Mouse (Mus musculus) urinary bladder, postnatal 4 days (tissue): ENCODE results near the gene Rcor2.

Experiments
- DNase-seq, 2 experiments: peaks; one replicate each; pipeline ENCODE4 v3.0.0; 2021 to 2022; ENCODE audit warnings: low spot score in 2 of 2

Gene Rcor2

GRCm38 (mm10) chr19:7264766-7265331, 2.3 kb upstream of the Rcor2 start:
- peak in 1 of 2 experiments; percentile 58 for DNase-seq

GRCm38 (mm10) chr19:7265478-7266191, 1.5 kb upstream of the Rcor2 start:
- DNase-seq: no peak

- DNase-seq: no peak
Observed at GRCm38 (mm10) chr19:7266421-7266831, 699 bp upstream of the Rcor2 start.

- DNase-seq: peak; percentile 80 to 82
Observed at GRCm38 (mm10) chr19:7267781-7268721, 926 bp downstream of the Rcor2 start.

GRCm38 (mm10) chr19:7268722-7269090, 1.6 kb downstream of the Rcor2 start:
- peak; percentile 72 to 87 for DNase-seq

- no peak for DNase-seq
Observed at GRCm38 (mm10) chr19:7269290-7270044, 2.3 kb downstream of the Rcor2 start.

GRCm38 (mm10) chr19:7273486-7273885, 6.4 kb downstream of the Rcor2 start:
- DNase-seq: no peak

- no peak for DNase-seq
Observed at GRCm38 (mm10) chr19:7274326-7274990, 7.3 kb downstream of the Rcor2 start.

- DNase-seq: no peak
Observed at GRCm38 (mm10) chr19:7275131-7275789, 8.1 kb downstream of the Rcor2 start.

GRCm38 (mm10) chr19:7276053-7276659, 9.0 kb downstream of the Rcor2 start:
- no peak for DNase-seq

- no peak for DNase-seq
Observed at GRCm38 (mm10) chr19:7276796-7277195, 9.7 kb downstream of the Rcor2 start.

GRCm38 (mm10) chr19:7278200-7278906, 11.2 kb downstream of the Rcor2 start:
- DNase-seq: no peak

GRCm38 (mm10) chr19:7279114-7279513, 12.0 kb downstream of the Rcor2 start:
- DNase-seq: peak in 1 of 2 experiments; percentile 54

- DNase-seq: no peak
Observed at GRCm38 (mm10) chr19:7280557-7281330, 13.6 kb downstream of the Rcor2 start.

GRCm38 (mm10) chr19:7286563-7287315, 19.6 kb downstream of the Rcor2 start:
- DNase-seq: no peak

GRCm38 (mm10) chr19:7288288-7288687, 21.2 kb downstream of the Rcor2 start:
- no peak for DNase-seq

GRCm38 (mm10) chr19:7289767-7290166, 22.6 kb downstream of the Rcor2 start:
- no peak for DNase-seq
